Mouse (Mus musculus) heart, adult 2 months (tissue): Measurements from ENCODE around the gene Morn4.

Experiments used
- CTCF ChIP-seq: fragments of 200-600 bp; IDR thresholded peaks from 2 replicates; pipeline ENCODE4 v1.8.1; 2022; ENCODE audit warnings: antibody characterized with exemption, mild to moderate bottlenecking, moderate library complexity
- POLR2A ChIP-seq: fragments of 200-500 bp; IDR thresholded peaks from 2 replicates; pipeline ENCODE4 v1.6.1; 2011; ENCODE audit warnings: mild to moderate bottlenecking, low read depth, low read length, control low read depth; ENCODE audit not compliant: insufficient read depth

DNA sequence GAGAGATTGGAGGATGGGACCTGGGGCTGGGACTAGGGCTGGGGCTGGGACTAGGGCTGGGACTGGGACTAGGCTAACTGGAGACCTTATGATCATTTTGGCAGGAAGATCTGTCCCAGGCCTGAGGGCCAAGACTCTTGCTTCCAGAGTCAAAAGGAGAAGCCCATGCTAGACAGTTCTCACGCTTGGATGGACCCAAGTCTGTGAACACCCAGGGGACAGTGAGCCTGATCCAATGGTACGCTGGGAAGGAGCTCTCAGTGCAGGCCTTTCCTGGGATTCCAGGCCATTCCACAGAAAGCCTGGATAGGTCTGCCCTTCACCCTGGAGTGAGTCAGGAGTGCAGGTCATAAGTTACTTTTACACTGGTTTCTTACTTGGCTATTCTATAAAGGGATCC is 11.1 kb downstream of the Morn4 start:
- TF ChIP-seq CTCF (no peak), POLR2A (no peak)
